Mouse (Mus musculus) heart, postnatal 36 days (tissue): ENCODE measurements around the gene Foxj1. TPM values are rescaled to one million over a fixed set of nuclear protein-coding genes. Genes with fewer than 3 reads are reported as not detected.

Experiments used
- DNase-seq, 2 experiments: peaks; one replicate each; pipeline ENCODE4 v3.0.0; 2021 to 2022
- intact Hi-C: fragments of 180-260 bp; cut with DNase I; formaldehyde crosslinking; loops from one replicate; pipeline ENCODE4 v1.15.1; 2025
- total RNA-seq, 2 experiments: library from RNA; stranded (reverse); gene quantifications; 2 replicates each; pipeline ENCODE4 v1.2.3; 2021

Gene Foxj1
- total RNA-seq, 2 experiments from 2014 or later = not detected

- intact Hi-C loops = no loop called here
- no peak for DNase-seq
Observed at GRCm38 (mm10) chr11:116347012-116347411, 11.8 kb upstream of the Foxj1 start.

- no peak for DNase-seq
Observed at GRCm38 (mm10) chr11:116342069-116342791, 7.0 kb upstream of the Foxj1 start.

GRCm38 (mm10) chr11:116337531-116337930, 2.3 kb upstream of the Foxj1 start:
- intact Hi-C loops = no loop called here
- no peak for DNase-seq

More at GRCm38 (mm10) chr11:116342069-116342791, 7.0 kb upstream of the Foxj1 start:
- intact Hi-C loops = no loop called here

GRCm38 (mm10) chr11:116337000-116337399, 1.8 kb upstream of the Foxj1 start:
- intact Hi-C loops = no loop called here
- DNase-seq = no peak

GRCm38 (mm10) chr11:116336393-116336792, 1.2 kb upstream of the Foxj1 start:
- DNase-seq = no peak
- intact Hi-C loops = no loop called here

- intact Hi-C loops = loop anchor here (5.0 kb wide), 1 partner anchor 203 kb away; no protein-coding TSS in a partner anchor
- no peak for DNase-seq
Observed at GRCm38 (mm10) chr11:116334417-116334782, 799 bp downstream of the Foxj1 start.

GRCm38 (mm10) chr11:116333526-116334416, 1.4 kb downstream of the Foxj1 start:
- no peak for DNase-seq
- intact Hi-C loops = loop anchor here (5.0 kb wide), 1 partner anchor 204 kb away; no protein-coding TSS in a partner anchor

- intact Hi-C loops = loop anchor here (5.0 kb wide), 1 partner anchor 204 kb away; no protein-coding TSS in a partner anchor
- DNase-seq = no peak
Observed at GRCm38 (mm10) chr11:116332983-116333270, 2.3 kb downstream of the Foxj1 start.

- intact Hi-C loops = loop anchor here (5.0 kb wide), 1 partner anchor 205 kb away; no protein-coding TSS in a partner anchor
- DNase-seq = no peak
Observed at GRCm38 (mm10) chr11:116332232-116332982, 2.8 kb downstream of the Foxj1 start.

GRCm38 (mm10) chr11:116330211-116330518, 5.0 kb downstream of the Foxj1 start:
- intact Hi-C loops = loop anchor here (5.0 kb wide), 1 partner anchor 207 kb away; no protein-coding TSS in a partner anchor
- DNase-seq = no peak

- intact Hi-C loops = loop anchor here (5.0 kb wide), 1 partner anchor 208 kb away; no protein-coding TSS in a partner anchor
- DNase-seq = no peak
Observed at GRCm38 (mm10) chr11:116329314-116330210, 5.6 kb downstream of the Foxj1 start.

- intact Hi-C loops = no loop called here
- DNase-seq = no peak
Observed at GRCm38 (mm10) chr11:116326963-116327603, 8.1 kb downstream of the Foxj1 start.

GRCm38 (mm10) chr11:116318719-116319659, 16.2 kb downstream of the Foxj1 start:
- intact Hi-C loops = loop anchor here (1.0 kb wide), 3 partner anchors 49 to 145 kb away; no protein-coding TSS in a partner anchor
- peak; percentile 93 to 97 for DNase-seq

GRCm38 (mm10) chr11:116312359-116312758, 22.8 kb downstream of the Foxj1 start:
- no peak for DNase-seq
- intact Hi-C loops = no loop called here

- DNase-seq = no peak
- intact Hi-C loops = no loop called here
Observed at GRCm38 (mm10) chr11:116311169-116311568, 24.0 kb downstream of the Foxj1 start.

- no peak for DNase-seq
- intact Hi-C loops = no loop called here
Observed at GRCm38 (mm10) chr11:116309601-116310000, 25.6 kb downstream of the Foxj1 start.

GRCm38 (mm10) chr11:116307762-116308531, 27.3 kb downstream of the Foxj1 start:
- intact Hi-C loops = loop anchor here (2.0 kb wide), 1 partner anchor 33 kb away; the partner anchor contains the start of gene Srp68
- no peak for DNase-seq
